Mouse (Mus musculus) hindlimb bud, embryonic 11.5 days (tissue): ENCODE data around the gene Chsy1.

Experiments used
- DNase-seq: peaks from one replicate; pipeline ENCODE4 v3.0.0-alpha.2; 2012; ENCODE audit warnings: low read depth, low spot score; ENCODE audit errors: extremely low spot score

The Chsy1 gene

GRCm38 (mm10) chr7:66109855-66110635, 730 bp downstream of the Chsy1 start:
- no peak for DNase-seq

DNA sequence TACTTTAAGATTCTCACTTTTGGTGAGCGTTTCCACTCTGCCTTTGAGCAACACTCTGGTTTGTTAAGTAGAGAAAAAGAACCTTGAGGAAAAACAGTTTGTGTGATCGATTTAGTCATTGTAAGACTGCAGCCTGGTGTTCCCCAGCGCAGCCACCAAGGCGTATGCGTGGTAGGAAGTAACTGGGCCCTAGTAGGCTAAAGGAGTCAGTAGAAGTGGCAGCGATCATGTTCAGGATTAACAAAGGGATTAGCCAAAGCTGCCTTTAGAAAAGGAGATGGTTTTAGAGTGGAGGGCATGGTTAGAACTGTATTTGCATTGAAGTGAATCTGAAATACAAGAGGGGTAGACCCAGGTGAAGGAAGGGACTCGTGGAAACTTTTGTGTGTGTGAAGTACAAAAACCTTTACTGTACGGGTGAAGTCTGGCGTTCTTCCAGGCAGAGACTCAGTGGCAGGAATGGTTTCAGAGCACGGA, 1.4 kb downstream of the Chsy1 start:
- no peak for DNase-seq

DNA sequence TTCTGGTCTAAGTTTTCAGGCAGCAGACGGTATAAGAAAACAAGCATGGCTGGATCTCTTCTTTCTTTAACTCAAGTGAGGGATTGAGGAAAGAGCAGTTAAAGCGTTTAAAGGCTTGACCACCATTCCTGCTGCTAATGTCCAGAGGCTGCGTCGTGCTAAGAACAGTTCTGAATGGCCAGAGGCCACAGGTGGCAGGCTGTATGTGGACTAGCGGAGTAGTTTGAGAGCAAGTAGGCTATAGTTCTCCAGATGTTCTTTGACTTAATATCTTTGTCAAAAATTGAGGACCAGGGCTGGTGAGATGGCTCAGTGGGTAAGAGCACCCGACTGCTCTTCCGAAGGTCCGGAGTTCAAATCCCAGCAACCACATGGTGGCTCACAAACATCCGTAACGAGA, 1.9 kb downstream of the Chsy1 start:
- DNase-seq: no peak

GRCm38 (mm10) chr7:66113561-66113960, 4.2 kb downstream of the Chsy1 start:
- no peak for DNase-seq

GRCm38 (mm10) chr7:66115821-66116343, 6.6 kb downstream of the Chsy1 start:
- DNase-seq: no peak

- DNase-seq: no peak
Measured at GRCm38 (mm10) chr7:66116906-66117482, 7.7 kb downstream of the Chsy1 start.

GRCm38 (mm10) chr7:66118046-66118445, 8.7 kb downstream of the Chsy1 start:
- DNase-seq: no peak

DNA sequence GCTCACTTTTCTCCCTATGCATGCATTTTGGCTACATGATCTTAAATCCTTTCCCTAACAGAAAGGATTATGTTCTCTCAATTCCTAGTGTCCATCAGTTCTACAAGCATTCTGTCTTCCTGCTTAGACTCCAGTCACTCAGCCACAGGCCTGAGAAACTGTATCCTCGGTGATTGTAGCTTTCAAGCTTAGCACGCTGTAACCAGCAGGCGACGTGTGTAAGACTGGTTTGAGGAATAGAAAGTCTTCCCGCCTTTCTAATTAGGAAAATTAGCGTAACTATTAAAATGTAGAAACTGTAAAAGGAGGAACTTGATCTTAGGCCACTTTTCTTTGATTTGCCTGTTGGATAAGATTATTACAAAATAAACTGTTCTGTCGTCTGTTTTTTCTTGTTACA, 9.5 kb downstream of the Chsy1 start:
- no peak for DNase-seq

DNA sequence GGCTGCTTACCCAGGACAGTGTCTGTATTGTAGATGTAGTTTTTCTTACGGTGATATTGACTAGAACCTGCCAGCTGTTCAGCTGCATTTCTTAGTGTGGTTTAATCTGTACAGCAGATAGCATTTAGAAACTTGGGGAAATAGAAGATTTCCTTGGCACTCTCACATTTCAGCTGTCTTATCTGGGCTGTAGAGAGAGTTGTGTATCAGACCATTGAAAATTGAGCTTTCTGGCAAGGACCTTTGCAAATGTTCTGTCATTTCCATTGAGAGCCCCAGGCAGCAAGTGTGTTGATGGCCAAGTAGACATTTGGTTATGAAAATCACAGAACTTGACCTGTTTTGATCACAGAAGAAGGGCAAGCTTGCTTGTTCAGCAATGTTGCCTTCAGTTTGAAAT, 10.8 kb downstream of the Chsy1 start:
- no peak for DNase-seq

DNA sequence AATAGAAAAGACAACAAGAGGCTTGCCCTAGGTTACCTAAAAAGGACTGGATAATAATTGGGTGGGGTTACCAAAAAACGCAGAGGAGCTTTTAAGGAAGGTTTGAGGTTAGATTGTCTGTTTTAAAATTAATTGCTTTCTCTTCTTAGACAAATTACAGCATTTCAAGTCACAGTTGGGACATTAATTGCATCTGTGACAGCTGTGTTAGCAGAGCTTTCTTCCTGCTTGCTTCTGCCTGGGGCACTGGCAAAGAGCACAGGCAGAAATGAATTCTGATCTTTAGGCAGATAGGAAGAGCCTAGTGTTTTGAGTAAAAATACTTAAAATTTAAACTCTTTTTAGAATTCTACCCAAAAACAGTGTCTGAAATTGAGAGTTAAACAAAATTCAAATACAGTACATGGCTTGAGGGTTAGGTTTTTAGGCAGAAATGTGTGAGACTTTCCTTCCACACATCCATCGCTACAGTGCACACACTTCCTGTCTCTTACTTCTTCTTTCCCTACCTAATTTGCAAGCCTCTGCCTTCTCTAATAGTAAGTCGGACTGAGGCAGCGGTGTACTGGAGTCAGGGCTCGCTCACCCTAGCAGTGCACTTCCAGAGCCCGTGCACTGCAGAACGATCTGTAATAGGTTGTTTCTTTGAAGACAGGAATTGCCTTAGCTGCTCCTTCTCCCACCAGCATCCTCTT, 11.5 kb downstream of the Chsy1 start:
- DNase-seq: no peak

DNA sequence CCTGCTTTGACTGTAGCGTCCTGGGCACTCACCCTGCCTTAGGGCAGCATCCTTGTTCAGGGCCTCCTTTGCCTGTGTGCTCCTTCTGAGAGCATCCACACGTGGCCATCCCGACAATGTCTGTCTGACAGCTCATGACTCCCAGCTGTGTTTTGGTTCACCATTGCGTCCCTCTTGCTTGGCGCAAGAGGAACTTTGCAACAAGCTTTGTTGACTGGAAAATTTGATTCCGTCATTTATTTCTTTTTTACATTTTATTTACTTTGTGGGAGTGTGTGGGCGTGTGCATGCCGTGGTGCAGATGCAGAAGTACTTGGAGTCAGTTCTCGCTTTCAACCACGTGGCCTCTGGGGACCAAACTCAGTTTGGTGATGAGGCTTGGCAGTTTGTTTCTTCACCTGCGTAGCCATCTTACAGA, 15.2 kb downstream of the Chsy1 start:
- no peak for DNase-seq

GRCm38 (mm10) chr7:66125368-66125767, 16.1 kb downstream of the Chsy1 start:
- no peak for DNase-seq

GRCm38 (mm10) chr7:66127951-66128645, 18.8 kb downstream of the Chsy1 start:
- DNase-seq: no peak

DNA sequence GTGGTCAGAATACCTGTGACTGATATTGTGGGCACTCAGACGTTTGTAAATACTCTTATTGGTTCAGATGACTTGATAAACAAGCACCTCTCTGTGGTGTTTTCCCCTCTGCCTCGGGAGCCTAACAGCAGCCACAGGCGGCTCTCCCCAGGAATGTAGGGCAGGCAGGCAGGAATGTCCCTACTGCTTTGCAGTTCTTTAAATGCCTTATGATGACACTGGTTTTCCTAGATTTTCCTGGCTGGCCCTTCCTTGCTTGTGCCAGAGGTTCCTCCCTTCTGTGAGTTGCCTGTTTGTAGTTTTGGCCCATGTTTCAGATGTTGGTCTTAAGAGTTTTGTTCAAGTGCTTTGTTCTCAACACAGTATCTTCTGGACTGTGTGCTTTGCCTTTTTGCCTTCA, 19.5 kb downstream of the Chsy1 start:
- no peak for DNase-seq

GRCm38 (mm10) chr7:66130296-66130695, 21.0 kb downstream of the Chsy1 start:
- DNase-seq: no peak

DNA sequence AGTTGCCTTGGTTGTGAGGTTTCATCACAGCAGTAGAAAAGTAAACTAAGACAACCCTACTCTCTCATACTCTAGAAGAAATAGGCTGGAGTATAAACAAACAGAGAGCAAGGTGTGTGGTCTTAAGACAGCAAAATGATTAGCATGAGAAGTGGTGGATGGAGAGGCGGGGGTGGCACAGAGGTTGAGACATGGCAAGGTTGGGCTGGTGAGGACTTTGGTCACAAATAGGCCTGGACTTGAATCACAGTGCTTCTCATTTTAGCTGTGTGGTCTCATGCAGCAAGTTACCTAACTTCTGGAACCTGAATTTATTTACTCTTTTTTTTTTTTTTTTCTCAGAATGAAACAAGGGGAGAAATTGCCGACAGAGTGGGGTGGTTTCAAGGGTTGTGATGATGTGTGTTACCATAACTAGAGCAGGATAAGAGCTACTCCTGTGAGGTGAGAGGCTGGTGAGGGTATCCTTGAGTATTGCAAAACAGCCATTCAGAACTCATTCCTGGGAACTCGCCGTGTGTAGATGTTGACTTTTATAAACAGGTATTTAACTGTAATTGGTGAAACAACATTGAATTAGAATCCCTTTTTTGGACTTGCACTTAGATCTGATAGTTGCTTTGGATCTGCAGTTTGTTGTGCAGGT, 22.6 kb downstream of the Chsy1 start:
- no peak for DNase-seq

GRCm38 (mm10) chr7:66134154-66134553, 24.8 kb downstream of the Chsy1 start:
- no peak for DNase-seq

GRCm38 (mm10) chr7:66135644-66136043, 26.3 kb downstream of the Chsy1 start:
- no peak for DNase-seq

DNA sequence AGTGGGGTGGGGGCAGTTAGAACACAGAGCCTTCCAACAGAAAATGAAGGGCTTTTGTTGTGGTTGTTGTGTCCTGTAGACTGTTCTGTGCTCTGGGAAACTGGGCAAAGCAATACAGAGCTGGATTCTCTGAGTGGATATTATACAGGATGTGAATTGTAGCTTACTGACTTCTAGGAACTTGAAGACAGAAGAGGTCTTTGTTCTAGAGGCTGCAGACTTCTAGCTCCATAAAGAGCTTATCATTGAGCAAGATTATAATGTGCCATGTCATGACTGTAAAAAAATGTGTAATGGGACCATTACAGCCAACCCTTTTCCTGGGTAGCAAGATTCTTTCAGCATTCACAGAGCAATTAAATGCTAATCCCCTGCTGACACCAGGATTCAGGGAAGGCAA, 26.9 kb downstream of the Chsy1 start:
- DNase-seq: no peak

- no peak for DNase-seq
Measured at GRCm38 (mm10) chr7:66137309-66137708, 28.0 kb downstream of the Chsy1 start.

DNA sequence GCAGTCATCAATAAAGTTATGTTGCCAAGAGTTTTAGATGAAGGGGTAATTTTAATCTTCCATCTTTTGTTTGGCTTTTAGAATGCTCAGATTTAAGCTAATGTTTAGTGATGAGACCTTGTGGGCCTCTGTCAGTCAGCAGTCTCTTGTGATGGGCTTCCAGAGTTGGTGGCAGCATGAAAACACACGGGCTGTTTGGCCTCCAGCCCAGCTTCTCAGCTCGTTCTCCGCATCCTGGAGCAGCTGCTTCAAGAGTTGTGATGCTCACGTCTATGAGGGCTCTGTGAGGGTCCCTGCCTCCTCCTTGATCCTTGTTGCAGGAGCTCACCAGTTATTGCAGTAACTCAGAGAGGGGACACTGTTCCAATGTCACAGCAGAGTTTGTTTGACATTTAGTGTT, 29.0 kb downstream of the Chsy1 start:
- no peak for DNase-seq
